Mouse (Mus musculus): ENCODE results near the gene 4933415F23Rik. TPM values are rescaled to one million over a fixed set of nuclear protein-coding genes. Genes with fewer than 3 reads are reported as not detected.
"Not testable (repeated sequence)": the region's sequence is repeated elsewhere in the genome, so short reads cannot be mapped to it uniquely, and the experiment has no call there.

The 4933415F23Rik gene
- not detected for total RNA-seq (2018; cell fraction: chromatin; rRNA removed)
- not detected for total RNA-seq (2018; cell fraction: cytosol; rRNA removed)
- total RNA-seq (2018; cell fraction: nucleus; rRNA removed) = not detected
- polyA plus RNA-seq (2018) = not detected in 3 replicates

- H3K4me3 ChIP-seq (ENCODE audit: inconsistent target) = no peak within 1 kb of the TSS
- 92% methylated on average over 20 of the region's 20 CpGs for WGBS (ENCODE audit: missing documents)
- no peaks in the 10 kb centered on the region for H3K36me3 ChIP-seq (ENCODE audit: inconsistent target)
- H3K79me2 ChIP-seq (ENCODE audit: inconsistent target) = no peaks in the 10 kb centered on the region
- H3K27ac ChIP-seq = no peak within 1 kb of the TSS
Measured at GRCm38 (mm10) chr1:23102021-23102420, at the start of gene 4933415F23Rik. Gene 4933415F23Rik, minus strand, starts transcription at chr1:23102253.

GRCm38 (mm10) chr1:23151722-23152121 lies 49.7 kb upstream of the 4933415F23Rik start:
- H3K4me3 ChIP-seq (ENCODE audit: inconsistent target) = no peak overlapping the region
- H3K79me2 ChIP-seq (ENCODE audit: inconsistent target) = no peaks in the 10 kb centered on the region
- WGBS (ENCODE audit: missing documents) = 85% methylated on average over 1 of the region's 1 CpGs
- no peak overlapping the region for H3K27ac ChIP-seq
- H3K36me3 ChIP-seq (ENCODE audit: inconsistent target) = no peaks in the 10 kb centered on the region

- 94% methylated on average over 5 of the region's 5 CpGs for WGBS (ENCODE audit: missing documents)
- no peaks in the 10 kb centered on the region for H3K36me3 ChIP-seq (ENCODE audit: inconsistent target)
- H3K4me3 ChIP-seq (ENCODE audit: inconsistent target) = no peak overlapping the region
- H3K27ac ChIP-seq = no peak overlapping the region
- no peaks in the 10 kb centered on the region for H3K79me2 ChIP-seq (ENCODE audit: inconsistent target)
Measured at GRCm38 (mm10) chr1:23146198-23146873, 44.3 kb upstream of the 4933415F23Rik start.

GRCm38 (mm10) chr1:23141121-23141811 lies 39.2 kb upstream of the 4933415F23Rik start:
- Histone ChIP-seq H3K4me3 (ENCODE audit: inconsistent target) (no peak overlapping the region), H3K36me3 (ENCODE audit: inconsistent target) (no peaks in the 10 kb centered on the region), H3K27ac (no peak overlapping the region), H3K79me2 (ENCODE audit: inconsistent target) (no peaks in the 10 kb centered on the region)
- 82% methylated on average over 9 of the region's 10 CpGs for WGBS (ENCODE audit: missing documents)

GRCm38 (mm10) chr1:23140530-23140929 lies 38.5 kb upstream of the 4933415F23Rik start:
- H3K79me2 ChIP-seq (ENCODE audit: inconsistent target); H3K27ac ChIP-seq; H3K4me3 ChIP-seq (ENCODE audit: inconsistent target); H3K36me3 ChIP-seq (ENCODE audit: inconsistent target): not testable (repeated sequence)
- no CpG with 5 or more reads among the region's 1 CpGs for WGBS (ENCODE audit: missing documents)

- 83% methylated on average over 4 of the region's 4 CpGs for WGBS (ENCODE audit: missing documents)
- H3K79me2 ChIP-seq (ENCODE audit: inconsistent target) = no peaks in the 10 kb centered on the region
Measured at GRCm38 (mm10) chr1:23120901-23121300, 18.8 kb upstream of the 4933415F23Rik start.

GRCm38 (mm10) chr1:23119406-23119805 lies 17.4 kb upstream of the 4933415F23Rik start:
- 85% methylated on average over 4 of the region's 4 CpGs for WGBS (ENCODE audit: missing documents)
- H3K4me3 ChIP-seq (ENCODE audit: inconsistent target) = no peak overlapping the region
- H3K27ac ChIP-seq = no peak overlapping the region
- H3K79me2 ChIP-seq (ENCODE audit: inconsistent target) = no peaks in the 10 kb centered on the region
- no peaks in the 10 kb centered on the region for H3K36me3 ChIP-seq (ENCODE audit: inconsistent target)

More at GRCm38 (mm10) chr1:23120901-23121300, 18.8 kb upstream of the 4933415F23Rik start:
- Histone ChIP-seq H3K27ac (no peak overlapping the region), H3K36me3 (ENCODE audit: inconsistent target) (no peaks in the 10 kb centered on the region), H3K4me3 (ENCODE audit: inconsistent target) (no peak overlapping the region)

- no peak overlapping the region for H3K27ac ChIP-seq
- 49% methylated on average over 3 of the region's 3 CpGs for WGBS (ENCODE audit: missing documents)
- H3K36me3 ChIP-seq (ENCODE audit: inconsistent target) = no peaks in the 10 kb centered on the region
Measured at GRCm38 (mm10) chr1:23117423-23117822, 15.4 kb upstream of the 4933415F23Rik start.

GRCm38 (mm10) chr1:23109191-23109590 lies 7.1 kb upstream of the 4933415F23Rik start:
- no peak overlapping the region for H3K4me3 ChIP-seq (ENCODE audit: inconsistent target)
- no peaks in the 10 kb centered on the region for H3K79me2 ChIP-seq (ENCODE audit: inconsistent target)
- WGBS (ENCODE audit: missing documents) = 83% methylated on average over 1 of the region's 1 CpGs
- H3K27ac ChIP-seq = no peak overlapping the region
- H3K36me3 ChIP-seq (ENCODE audit: inconsistent target) = no peaks in the 10 kb centered on the region

More at GRCm38 (mm10) chr1:23117423-23117822, 15.4 kb upstream of the 4933415F23Rik start:
- Histone ChIP-seq H3K79me2 (ENCODE audit: inconsistent target) (no peaks in the 10 kb centered on the region), H3K4me3 (ENCODE audit: inconsistent target) (no peak overlapping the region)

- H3K4me3 ChIP-seq (ENCODE audit: inconsistent target) = no peak overlapping the region
- no peaks in the 10 kb centered on the region for H3K36me3 ChIP-seq (ENCODE audit: inconsistent target)
- no peaks in the 10 kb centered on the region for H3K79me2 ChIP-seq (ENCODE audit: inconsistent target)
- no peak overlapping the region for H3K27ac ChIP-seq
- 85% methylated on average over 4 of the region's 4 CpGs for WGBS (ENCODE audit: missing documents)
Measured at GRCm38 (mm10) chr1:23102881-23103280, 828 bp upstream of the 4933415F23Rik start.

- Histone ChIP-seq H3K79me2 (ENCODE audit: inconsistent target) (no peaks in the 10 kb centered on the region), H3K27ac (no peak overlapping the region), H3K4me3 (ENCODE audit: inconsistent target) (no peak overlapping the region), H3K36me3 (ENCODE audit: inconsistent target) (no peaks in the 10 kb centered on the region)
- 71% methylated on average over 1 of the region's 1 CpGs for WGBS (ENCODE audit: missing documents)
Measured at GRCm38 (mm10) chr1:23099791-23100190, 2.3 kb downstream of the 4933415F23Rik start.

- Histone ChIP-seq H3K36me3 (ENCODE audit: inconsistent target) (no peaks in the 10 kb centered on the region), H3K4me3 (ENCODE audit: inconsistent target) (no peak overlapping the region), H3K27ac (no peak overlapping the region), H3K79me2 (ENCODE audit: inconsistent target) (no peaks in the 10 kb centered on the region)
- WGBS (ENCODE audit: missing documents) = 80% methylated on average over 2 of the region's 2 CpGs
Measured at GRCm38 (mm10) chr1:23098451-23098850, 3.6 kb downstream of the 4933415F23Rik start.

- H3K4me3 ChIP-seq (ENCODE audit: inconsistent target) = no peak overlapping the region
- no peaks in the 10 kb centered on the region for H3K36me3 ChIP-seq (ENCODE audit: inconsistent target)
- WGBS (ENCODE audit: missing documents) = 76% methylated on average over 4 of the region's 4 CpGs
- no peaks in the 10 kb centered on the region for H3K79me2 ChIP-seq (ENCODE audit: inconsistent target)
- no peak overlapping the region for H3K27ac ChIP-seq
Measured at GRCm38 (mm10) chr1:23097996-23098395, 4.1 kb downstream of the 4933415F23Rik start.

GRCm38 (mm10) chr1:23067715-23068114 lies 34.3 kb downstream of the 4933415F23Rik start:
- H3K27ac ChIP-seq = no peak overlapping the region
- no peak overlapping the region for H3K4me3 ChIP-seq (ENCODE audit: inconsistent target)
- no peaks in the 10 kb centered on the region for H3K79me2 ChIP-seq (ENCODE audit: inconsistent target)
- 83% methylated on average over 4 of the region's 5 CpGs for WGBS (ENCODE audit: missing documents)
- no peaks in the 10 kb centered on the region for H3K36me3 ChIP-seq (ENCODE audit: inconsistent target)

Measured in macrophage (primary cell).